Mouse (Mus musculus): Measurements from ENCODE around the gene Ifna6.

DNA sequence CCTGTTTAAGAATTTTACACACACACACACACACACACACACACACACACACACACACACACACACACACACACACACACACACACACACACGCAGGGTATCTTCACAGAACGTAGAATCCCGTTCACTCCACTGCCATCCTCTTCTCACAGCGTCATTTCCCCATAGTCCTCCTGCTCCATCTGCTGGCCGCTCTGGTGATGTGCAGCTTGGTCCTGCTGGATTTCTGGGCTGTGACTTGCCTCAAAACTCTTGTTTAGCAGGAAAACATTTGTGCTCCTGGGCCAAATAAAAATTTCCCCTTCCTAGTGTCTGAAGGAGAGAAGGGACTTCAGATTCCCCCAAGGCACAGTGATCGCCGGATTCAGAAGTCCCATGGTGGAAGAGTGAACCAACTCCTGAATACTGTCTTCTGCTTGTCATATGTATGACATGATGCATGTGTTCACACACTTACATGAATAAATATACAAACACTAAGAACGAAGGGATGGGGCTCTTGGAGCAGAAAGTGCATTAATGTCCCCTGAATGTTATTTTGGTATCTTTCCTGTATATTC lies 40.2 kb downstream of the Ifna6 start:
- TF ChIP-seq CTCF (IDR thresholded peaks at IDR 0.05; ENCODE audit: borderline replicate concordance, insufficient read depth, low read length) (peak; percentile 97), POLR2A (IDR thresholded peaks at IDR 0.05; ENCODE audit: low read depth, low read length) (no peak)

Data from embryonic fibroblast, embryonic 13.5 days (primary cell).